Mouse (Mus musculus) monocyte, adult 5-6 weeks (primary cell): Measurements from ENCODE around the gene Emsy. TPM values are rescaled to one million over a fixed set of nuclear protein-coding genes. Genes with fewer than 3 reads are reported as not detected.

Experiments
- ATAC-seq: fragments of 153-309, 156-312 bp; replicated peaks from 2 replicates; pipeline ENCODE4 v1.8.0; 2017; ENCODE audit warnings: mild to moderate bottlenecking; ENCODE audit not compliant: low TSS enrichment, insufficient number of reproducible peaks, severe bottlenecking, poor library complexity, low FRiP score
- total RNA-seq: library from RNA; stranded (forward); fragments of 200-1000, 200-491, 200-594 nt; gene quantifications from 3 replicates; pipeline ENCODE4 v1.2.3, GENCODE M21; 2017

Gene Emsy
- total RNA-seq, 1 experiment from 2014 or later = 41.5 TPM

- ATAC-seq = no peak
These were observed 15.8 kb upstream of the Emsy start for GRCm38 (mm10) chr7:98672241-98672955.

- no peak for ATAC-seq
These were observed 14.8 kb upstream of the Emsy start for GRCm38 (mm10) chr7:98671416-98671815.

GRCm38 (mm10) chr7:98670831-98671230, 14.2 kb upstream of the Emsy start:
- ATAC-seq = no peak

GRCm38 (mm10) chr7:98667956-98668746, 11.6 kb upstream of the Emsy start:
- no peak for ATAC-seq

GRCm38 (mm10) chr7:98665726-98666125, 9.1 kb upstream of the Emsy start:
- no peak for ATAC-seq

GRCm38 (mm10) chr7:98665166-98665565, 8.6 kb upstream of the Emsy start:
- ATAC-seq = no peak

GRCm38 (mm10) chr7:98655681-98656530, 677 bp downstream of the Emsy start:
- peak; percentile 75 for ATAC-seq

GRCm38 (mm10) chr7:98651651-98652050, 4.9 kb downstream of the Emsy start:
- no peak for ATAC-seq

GRCm38 (mm10) chr7:98644238-98644637, 12.3 kb downstream of the Emsy start:
- ATAC-seq = no peak

GRCm38 (mm10) chr7:98636607-98637006, 20.0 kb downstream of the Emsy start:
- ATAC-seq = no peak

- no peak for ATAC-seq
These were observed 23.6 kb downstream of the Emsy start for GRCm38 (mm10) chr7:98633032-98633431.

- ATAC-seq = no peak
These were observed 26.6 kb downstream of the Emsy start for GRCm38 (mm10) chr7:98629947-98630346.

GRCm38 (mm10) chr7:98617739-98618138, 38.8 kb downstream of the Emsy start:
- no peak for ATAC-seq

- ATAC-seq = no peak
These were observed 43.6 kb downstream of the Emsy start for GRCm38 (mm10) chr7:98612936-98613335.

GRCm38 (mm10) chr7:98608520-98608919, 48.1 kb downstream of the Emsy start:
- ATAC-seq = no peak

GRCm38 (mm10) chr7:98607158-98607557, 49.4 kb downstream of the Emsy start:
- no peak for ATAC-seq

GRCm38 (mm10) chr7:98601715-98602114, 54.9 kb downstream of the Emsy start:
- ATAC-seq = no peak

- no peak for ATAC-seq
These were observed 59.2 kb downstream of the Emsy start for GRCm38 (mm10) chr7:98597402-98597801.

GRCm38 (mm10) chr7:98594731-98595130, 61.9 kb downstream of the Emsy start:
- no peak for ATAC-seq
